Mouse (Mus musculus): Measurements from ENCODE around the gene Olfr319. TPM values are rescaled to one million over a fixed set of nuclear protein-coding genes. Genes with fewer than 3 reads are reported as not detected.
"Not testable (repeated sequence)": the region's sequence is repeated elsewhere in the genome, so short reads cannot be mapped to it uniquely, and the experiment has no call there.

The Olfr319 gene
- polyA plus RNA-seq, 1 experiment: not detected

DNA sequence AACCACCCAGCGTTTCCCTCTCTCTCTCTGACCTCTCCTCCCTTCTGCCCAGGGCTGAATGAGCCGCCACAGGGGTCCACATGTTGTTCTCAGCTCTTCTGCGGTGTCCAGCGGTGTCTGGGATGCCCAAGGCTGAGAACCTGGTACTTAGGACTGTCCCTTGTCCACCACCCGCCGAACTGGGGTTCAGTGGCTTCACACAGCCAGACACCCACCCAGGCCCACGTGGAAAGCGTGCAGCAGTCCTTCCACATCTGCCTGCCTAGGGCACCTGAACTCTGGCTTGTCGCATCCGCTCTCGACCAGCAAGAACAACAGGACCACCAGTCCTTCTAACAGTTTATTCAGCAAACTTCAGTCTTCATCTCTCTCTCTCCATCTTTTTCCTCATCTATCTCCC is 10.1 kb downstream of the Olfr319 start:
- Histone ChIP-seq H3K36me3 (ENCODE audit: control insufficient read depth, insufficient read depth, low read length, poor library complexity, severe bottlenecking) (no peaks in the 10 kb centered on the region), H3K4me1 (ENCODE audit: control insufficient read depth, insufficient read depth, low read length) (no peaks in the 10 kb centered on the region), H3K9ac (ENCODE audit: low read depth, poor library complexity, severe bottlenecking) (no peak overlapping the region), H3K27ac (ENCODE audit: insufficient read depth, low read length) (no peak overlapping the region), H3K4me3 (ENCODE audit: low read depth, low read length) (no peak overlapping the region), H3K9me3 (replicated peaks; ENCODE audit: control insufficient read depth, insufficient read depth, low read length, poor library complexity, severe bottlenecking) (no peaks in the 10 kb centered on the region), H3K27me3 (ENCODE audit: control insufficient read depth, insufficient read depth, low read length, poor library complexity, severe bottlenecking) (no peaks in the 10 kb centered on the region)
- TF ChIP-seq EP300 (IDR thresholded peaks at IDR 0.05; ENCODE audit: insufficient read depth, low read depth, low read length) (no peak), POLR2A (IDR thresholded peaks at IDR 0.05; ENCODE audit: insufficient read depth, low read length) (no peak), CTCF (IDR thresholded peaks at IDR 0.05; ENCODE audit: low read depth, low read length) (no peak)

DNA sequence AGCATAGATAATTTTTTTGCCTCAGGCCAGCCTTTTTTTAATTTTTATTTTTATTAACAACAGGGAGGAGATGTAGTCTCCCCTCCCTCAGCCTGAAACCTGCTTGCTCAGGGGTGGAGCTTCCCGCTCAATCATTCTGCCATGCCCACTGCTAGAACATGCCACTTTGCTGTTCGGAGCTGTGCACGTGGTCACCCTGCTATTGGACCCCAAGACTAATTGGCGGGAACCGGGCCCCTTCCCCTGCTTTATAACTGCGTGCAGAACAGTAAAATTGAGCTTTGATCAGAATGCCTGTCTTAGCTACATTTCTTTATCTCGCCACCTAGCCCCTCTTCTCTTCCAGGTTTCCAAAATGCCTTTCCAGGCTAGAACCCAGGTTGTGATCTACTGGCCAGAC is 18.8 kb downstream of the Olfr319 start:
- not testable (repeated sequence) for H3K4me3 ChIP-seq (ENCODE audit: low read depth, low read length); H3K36me3 ChIP-seq (ENCODE audit: control insufficient read depth, insufficient read depth, low read length, poor library complexity, severe bottlenecking); H3K27ac ChIP-seq (ENCODE audit: insufficient read depth, low read length); H3K27me3 ChIP-seq (ENCODE audit: control insufficient read depth, insufficient read depth, low read length, poor library complexity, severe bottlenecking); H3K9ac ChIP-seq (ENCODE audit: low read depth, poor library complexity, severe bottlenecking); H3K4me1 ChIP-seq (ENCODE audit: control insufficient read depth, insufficient read depth, low read length)
- peaks cover 21% of the 10 kb centered on the region for H3K9me3 ChIP-seq (replicated peaks; ENCODE audit: control insufficient read depth, insufficient read depth, low read length, poor library complexity, severe bottlenecking)

DNA sequence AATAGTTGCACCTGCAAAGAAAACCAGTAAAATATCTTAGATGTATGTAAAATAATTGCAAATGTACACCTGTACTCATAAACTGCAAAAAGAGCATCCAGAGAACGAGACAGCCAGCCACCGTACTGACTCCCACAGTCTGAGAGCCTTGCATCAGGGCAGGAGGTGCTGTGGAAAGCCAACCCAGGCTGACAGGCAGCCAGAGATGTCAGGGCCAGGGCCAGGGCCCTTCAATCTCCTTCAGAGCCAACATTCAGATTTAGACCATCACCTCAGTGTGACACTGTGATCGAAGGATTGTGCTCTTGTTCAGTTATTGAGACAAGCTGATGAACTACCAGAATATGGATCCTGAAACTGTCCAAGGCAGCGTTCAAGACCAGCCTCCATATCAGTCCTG is 20.7 kb downstream of the Olfr319 start:
- Histone ChIP-seq H3K4me1 (ENCODE audit: control insufficient read depth, insufficient read depth, low read length) (no peaks in the 10 kb centered on the region), H3K4me3 (ENCODE audit: low read depth, low read length) (no peak overlapping the region), H3K36me3 (ENCODE audit: control insufficient read depth, insufficient read depth, low read length, poor library complexity, severe bottlenecking) (no peaks in the 10 kb centered on the region), H3K27me3 (ENCODE audit: control insufficient read depth, insufficient read depth, low read length, poor library complexity, severe bottlenecking) (no peaks in the 10 kb centered on the region), H3K9me3 (replicated peaks; ENCODE audit: control insufficient read depth, insufficient read depth, low read length, poor library complexity, severe bottlenecking) (peaks cover 21% of the 10 kb centered on the region), H3K27ac (ENCODE audit: insufficient read depth, low read length) (no peak overlapping the region), H3K9ac (ENCODE audit: low read depth, poor library complexity, severe bottlenecking) (no peak overlapping the region)
- TF ChIP-seq CTCF (IDR thresholded peaks at IDR 0.05; ENCODE audit: low read depth, low read length): no peak
- no peak for TF ChIP-seq POLR2A (IDR thresholded peaks at IDR 0.05; ENCODE audit: insufficient read depth, low read length)

DNA sequence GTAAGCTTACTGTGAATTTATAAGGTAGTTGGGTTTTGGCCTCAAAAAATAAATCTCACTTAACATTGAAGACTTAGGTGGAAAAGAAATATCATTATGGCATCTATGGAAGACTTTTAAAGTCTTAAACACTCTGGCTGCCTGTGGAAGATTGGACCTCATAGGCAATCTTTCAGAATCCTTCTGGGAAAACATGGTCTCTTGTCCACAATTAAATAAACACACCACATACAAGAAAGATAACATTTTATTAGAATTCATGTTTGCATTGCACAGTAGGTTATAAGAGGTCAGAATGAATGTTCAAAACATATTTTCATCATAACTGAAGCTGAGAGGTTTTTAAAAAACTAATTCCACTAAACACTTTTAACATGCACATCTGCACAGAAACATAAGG is 25.0 kb downstream of the Olfr319 start, which contains the start of gene Olfr318:
TSS of gene Olfr318 (minus strand) at position 101 of the 400 bp plus-strand sequence.
- Histone ChIP-seq H3K27ac (ENCODE audit: insufficient read depth, low read length) (no peak within 1 kb of the TSS), H3K9me3 (replicated peaks; ENCODE audit: control insufficient read depth, insufficient read depth, low read length, poor library complexity, severe bottlenecking) (peaks cover under 1% of the 10 kb centered on the region; the same call in 1 of the 2 replicates), H3K36me3 (ENCODE audit: control insufficient read depth, insufficient read depth, low read length, poor library complexity, severe bottlenecking) (no peaks in the 10 kb centered on the region), H3K4me1 (ENCODE audit: control insufficient read depth, insufficient read depth, low read length) (no peaks in the 10 kb centered on the region), H3K27me3 (ENCODE audit: control insufficient read depth, insufficient read depth, low read length, poor library complexity, severe bottlenecking) (no peaks in the 10 kb centered on the region), H3K9ac (ENCODE audit: low read depth, poor library complexity, severe bottlenecking) (no peak within 1 kb of the TSS), H3K4me3 (ENCODE audit: low read depth, low read length) (no peak within 1 kb of the TSS)
- TF ChIP-seq EP300 (IDR thresholded peaks at IDR 0.05; ENCODE audit: insufficient read depth, low read depth, low read length) (no peak), CTCF (IDR thresholded peaks at IDR 0.05; ENCODE audit: low read depth, low read length) (no peak), POLR2A (IDR thresholded peaks at IDR 0.05; ENCODE audit: insufficient read depth, low read length) (no peak)

DNA sequence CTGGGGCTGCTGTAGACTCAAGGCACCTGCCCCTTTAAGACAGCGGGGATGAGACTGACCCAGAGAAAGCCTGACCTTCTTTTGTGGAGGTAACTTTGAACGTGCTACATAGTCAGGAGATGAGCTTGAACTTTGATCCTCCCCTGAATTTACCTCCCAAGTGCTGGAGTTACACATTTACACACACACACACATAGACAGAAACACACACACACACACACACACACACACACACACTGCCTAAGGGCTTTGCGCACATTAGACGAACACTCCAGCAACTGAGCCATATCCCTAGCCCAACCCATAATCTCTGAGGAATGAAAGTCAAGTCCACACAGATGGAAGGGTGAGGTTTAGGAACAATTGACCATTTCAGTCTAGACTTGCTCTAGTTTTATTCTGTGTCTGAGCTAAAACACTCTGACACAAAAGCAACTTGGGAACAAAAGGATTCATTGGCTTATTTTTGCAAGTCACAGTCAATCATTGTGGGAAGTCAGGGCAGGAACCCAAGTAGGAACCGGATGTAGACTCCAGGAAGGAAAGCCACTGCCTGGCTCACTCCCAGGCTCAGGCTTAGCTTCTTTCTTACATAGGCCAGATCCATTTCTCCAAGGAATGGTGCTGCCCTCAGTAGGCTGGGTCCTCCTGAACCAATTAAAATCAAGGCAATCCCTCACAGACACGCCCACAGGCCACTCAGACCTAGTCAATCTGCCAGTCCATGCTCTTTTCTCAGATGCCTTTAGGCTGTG is 29.1 kb downstream of the Olfr319 start:
- not testable (repeated sequence) for H3K9me3 ChIP-seq (replicated peaks; ENCODE audit: control insufficient read depth, insufficient read depth, low read length, poor library complexity, severe bottlenecking); H3K4me3 ChIP-seq (ENCODE audit: low read depth, low read length); H3K4me1 ChIP-seq (ENCODE audit: control insufficient read depth, insufficient read depth, low read length); H3K27me3 ChIP-seq (ENCODE audit: control insufficient read depth, insufficient read depth, low read length, poor library complexity, severe bottlenecking); H3K9ac ChIP-seq (ENCODE audit: low read depth, poor library complexity, severe bottlenecking); H3K27ac ChIP-seq (ENCODE audit: insufficient read depth, low read length); H3K36me3 ChIP-seq (ENCODE audit: control insufficient read depth, insufficient read depth, low read length, poor library complexity, severe bottlenecking)

DNA sequence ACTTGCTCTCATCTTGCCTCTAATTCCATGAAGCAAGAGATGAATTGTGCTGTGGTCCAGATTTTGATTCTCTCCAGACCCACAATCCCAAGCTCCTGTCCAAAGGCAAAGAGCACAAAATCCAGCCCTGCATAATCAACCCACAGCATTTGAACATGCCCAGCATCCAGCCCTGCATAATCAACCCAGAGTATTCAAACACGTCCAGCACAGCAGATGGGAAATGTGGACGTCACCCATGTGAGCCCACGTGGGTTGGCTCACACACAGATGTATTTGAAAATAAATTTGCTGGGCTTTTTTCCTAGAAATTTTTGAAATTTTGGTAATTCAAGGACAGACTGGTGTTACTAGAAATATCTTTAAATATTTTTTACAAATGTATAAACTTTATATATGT is 34.4 kb downstream of the Olfr319 start:
- TF ChIP-seq CTCF (IDR thresholded peaks at IDR 0.05; ENCODE audit: low read depth, low read length) (no peak), POLR2A (IDR thresholded peaks at IDR 0.05; ENCODE audit: insufficient read depth, low read length) (no peak), EP300 (IDR thresholded peaks at IDR 0.05; ENCODE audit: insufficient read depth, low read depth, low read length) (no peak)
- no peak overlapping the region for H3K27ac ChIP-seq (ENCODE audit: insufficient read depth, low read length)
- H3K4me1 ChIP-seq (ENCODE audit: control insufficient read depth, insufficient read depth, low read length): no peaks in the 10 kb centered on the region
- no peaks in the 10 kb centered on the region for H3K9me3 ChIP-seq (replicated peaks; ENCODE audit: control insufficient read depth, insufficient read depth, low read length, poor library complexity, severe bottlenecking)
- H3K4me3 ChIP-seq (ENCODE audit: low read depth, low read length): no peak overlapping the region
- H3K36me3 ChIP-seq (ENCODE audit: control insufficient read depth, insufficient read depth, low read length, poor library complexity, severe bottlenecking): no peaks in the 10 kb centered on the region
- no peak overlapping the region for H3K9ac ChIP-seq (ENCODE audit: low read depth, poor library complexity, severe bottlenecking)
- H3K27me3 ChIP-seq (ENCODE audit: control insufficient read depth, insufficient read depth, low read length, poor library complexity, severe bottlenecking): no peaks in the 10 kb centered on the region

All from ES-Bruce4 (cell line).